Mouse (Mus musculus): Measurements from ENCODE around the gene Tnk1.

Gene Tnk1

DNA sequence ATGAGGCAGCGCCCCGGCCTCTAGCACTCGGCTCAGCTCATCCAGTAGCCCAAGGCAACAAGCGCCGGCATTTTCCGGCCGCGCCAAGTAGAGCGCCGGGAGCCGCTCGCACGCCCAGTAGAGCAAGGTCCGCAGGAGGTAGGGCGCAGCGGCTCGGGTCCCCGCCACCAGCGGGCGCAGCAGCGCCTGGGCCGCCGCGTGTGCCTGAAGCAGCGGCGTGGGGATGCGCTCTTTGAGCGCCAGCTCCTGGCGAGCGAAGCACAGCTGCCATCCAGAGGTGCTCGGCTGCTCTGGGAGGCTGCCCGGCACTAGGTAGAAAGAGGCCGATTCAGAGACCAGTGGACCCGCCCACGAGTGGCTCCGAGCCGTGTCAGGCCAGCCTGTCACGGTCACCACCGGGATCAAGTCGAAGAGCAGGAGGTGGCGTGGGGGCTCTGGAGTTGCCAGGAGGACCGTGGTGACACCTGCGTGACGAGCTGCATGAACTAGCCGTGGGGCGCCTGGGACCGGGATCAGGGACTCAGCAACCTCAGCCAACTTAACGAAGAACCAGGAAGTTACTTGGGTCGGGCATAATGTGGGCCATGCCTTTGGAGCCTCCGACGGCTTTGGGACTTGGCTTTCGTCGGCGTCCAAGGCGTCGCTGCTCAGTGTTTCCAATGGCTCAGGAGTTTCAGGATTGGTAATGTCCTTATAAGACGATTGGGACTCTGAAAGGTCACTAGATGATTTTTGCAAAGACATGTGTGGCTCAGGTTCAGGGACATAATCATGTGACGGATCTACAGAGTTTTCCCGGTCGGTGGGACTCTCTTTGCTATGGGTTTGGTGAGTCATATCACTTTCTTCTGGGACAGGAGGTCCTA lies 54.5 kb downstream of the Tnk1 start:
- peak; percentile 52 to 65 for DNase-seq (ENCODE audit: low read depth in 2 of 2, low spot score in 2 of 2)

DNA sequence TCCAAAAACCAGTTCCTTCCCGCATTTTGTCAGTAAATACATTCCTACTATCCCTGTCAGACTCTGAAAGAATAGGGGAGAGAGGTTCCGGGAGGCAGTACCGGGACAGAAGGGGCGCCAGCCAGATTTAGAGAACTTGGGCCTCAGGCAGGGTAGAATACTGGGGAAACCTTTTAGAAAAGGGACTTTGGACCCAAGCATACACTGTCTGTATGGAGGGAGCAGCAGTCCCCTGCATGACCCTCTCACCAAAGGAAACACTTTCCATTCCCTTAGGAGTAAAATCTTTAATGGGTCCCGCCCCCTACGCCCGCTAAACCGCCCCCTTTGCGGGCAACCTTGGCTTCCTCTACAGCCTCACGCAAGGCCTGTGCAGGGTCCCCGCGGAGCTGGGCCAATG lies 55.2 kb downstream of the Tnk1 start:
- DNase-seq (ENCODE audit: low read depth in 2 of 2, low spot score in 2 of 2), result no peak

DNA sequence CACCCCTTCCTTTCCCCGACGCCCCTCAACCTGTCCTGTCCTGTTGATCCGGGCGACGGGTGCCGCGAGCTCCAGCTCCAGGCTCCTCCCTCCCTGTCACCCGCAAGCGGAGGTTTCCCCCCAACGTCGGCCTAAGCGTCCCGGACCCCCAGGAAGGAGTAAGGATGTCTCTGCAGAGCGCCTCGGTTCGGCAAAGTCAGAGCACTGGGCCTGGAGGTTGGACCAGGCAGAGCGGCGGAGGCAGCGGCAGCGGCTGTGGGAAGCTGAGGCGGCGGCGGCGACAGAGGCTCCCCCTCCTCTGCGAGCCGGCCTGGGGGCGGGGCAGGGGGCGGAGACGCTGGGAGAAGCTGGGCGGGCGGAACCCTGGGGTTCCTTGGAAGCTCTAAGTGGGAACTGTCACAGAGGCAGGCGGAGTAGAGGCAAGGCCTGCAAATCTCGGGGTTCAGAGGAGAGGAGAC lies 55.9 kb downstream of the Tnk1 start:
- DNase-seq (ENCODE audit: low read depth in 2 of 2, low spot score in 2 of 2), result peak; percentile 28 to 48

DNA sequence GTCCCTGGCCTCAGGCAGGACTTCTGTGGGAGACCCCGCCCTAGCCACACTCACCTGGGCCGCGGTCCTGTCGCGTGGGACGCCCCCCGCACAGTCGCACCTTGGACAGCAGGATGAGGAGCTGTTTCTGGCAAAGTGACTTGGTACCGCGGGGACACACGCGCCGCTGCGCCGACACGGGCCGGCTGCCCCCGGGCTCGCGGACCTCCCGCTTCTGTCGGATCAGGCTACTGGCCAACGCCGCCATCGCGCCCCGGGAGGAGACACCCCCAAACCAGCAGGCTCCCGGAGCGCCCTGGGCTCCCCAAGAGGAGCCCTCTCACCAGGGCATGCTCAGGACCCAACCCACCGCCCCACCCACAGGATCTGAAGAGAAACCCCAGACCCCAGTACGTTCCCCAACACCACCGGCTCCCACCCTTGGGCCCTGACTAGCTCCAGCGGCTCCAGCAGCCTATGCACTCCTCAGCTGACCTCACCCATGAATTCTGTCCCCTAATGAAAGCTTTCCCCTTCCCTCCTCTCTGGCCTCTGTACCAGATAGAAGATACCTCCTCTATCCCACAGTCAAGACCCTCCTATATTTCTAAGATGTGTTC lies 57.1 kb downstream of the Tnk1 start, which contains the start of gene Fgf11:
TSS of gene Fgf11 (minus strand) at position 479 of the 599 bp plus-strand sequence.
- DNase-seq (ENCODE audit: low read depth in 2 of 2, low spot score in 2 of 2), result no peak

Data from CD8-positive naive resting alpha-beta T cell, adult 2 months (primary cell).